Mouse (Mus musculus) neural tube, embryonic 13.5 days (tissue): ENCODE data around the gene Nphs1. TPM values are rescaled to one million over a fixed set of nuclear protein-coding genes. Genes with fewer than 3 reads are reported as not detected.
A peak's percentile ranks its signal among the peaks of the same experiment; 100 is the strongest.

Source experiments
- ATAC-seq: fragments of 200-750 bp; cut with Nextera tagmentation; 2 replicates; pipeline ENCODE4 v1.8.0; 2017; ENCODE audit warnings: low read depth, mild to moderate bottlenecking, moderate TSS enrichment, moderate library complexity
- H3K27ac ChIP-seq: fragments of 300-500 bp; sonication (generic); replicated peaks from 2 replicates; pipeline ENCODE4 v1.5.1; 2015; ENCODE audit warnings: moderate library complexity, mild to moderate bottlenecking, inconsistent platforms
- H3K27me3 ChIP-seq: fragments of 300-500 bp; sonication (generic); 2 replicates; pipeline ENCODE4 v1.6.1; 2015; ENCODE audit warnings: mild to moderate bottlenecking, inconsistent platforms
- H3K36me3 ChIP-seq: fragments of 300-500 bp; sonication (generic); 2 replicates; pipeline ENCODE4 v1.6.1; 2015; ENCODE audit warnings: mild to moderate bottlenecking, inconsistent platforms
- H3K4me1 ChIP-seq: fragments of 300-500 bp; sonication (generic); replicated peaks from 2 replicates; pipeline ENCODE4 v1.6.1; 2015; ENCODE audit warnings: inconsistent platforms
- H3K4me2 ChIP-seq: fragments of 300-500 bp; sonication (generic); 2 replicates; pipeline ENCODE4 v1.6.1; 2015; ENCODE audit warnings: inconsistent platforms, mild to moderate bottlenecking, moderate library complexity
- H3K4me3 ChIP-seq: fragments of 300-500 bp; sonication (generic); 2 replicates; pipeline ENCODE4 v1.5.1; 2015; ENCODE audit warnings: mild to moderate bottlenecking, inconsistent platforms
- H3K9ac ChIP-seq: fragments of 300-500 bp; sonication (generic); 2 replicates; pipeline ENCODE4 v1.6.1; 2015; ENCODE audit warnings: moderate library complexity, mild to moderate bottlenecking, inconsistent platforms
- H3K9me3 ChIP-seq: fragments of 300-500 bp; sonication (generic); 2 replicates; pipeline ENCODE4 v1.6.1; 2016; ENCODE audit warnings: inconsistent platforms
- whole genome bisulfite sequencing: fragments of 180-500 bp; shearing (Covaris S2); methylation state at CpG from one replicate; pipeline ENCODE4 v1.1.7; 2015; 5-methylcytosine and 5-hydroxymethylcytosine counted together
- polyA plus RNA-seq: library from polyadenylated mRNA; unstranded; fragments of >200 nt; fragmentation: Nextera tagmentation; extraction: Ambion mirVana; gene quantifications from 2 replicates; pipeline ENCODE4 v1.2.1, GENCODE M21; 2015

Nphs1 gene
- 0.77 and 1.0 TPM in 2 replicates for polyA plus RNA-seq

GRCm38 (mm10) chr7:30457629-30458330 is at the start of gene Nphs1, which contains the start of gene Kirrel2:
TSS of gene Nphs1 (plus strand) at chr7:30458315.
TSS of gene Kirrel2 (minus strand) at chr7:30457690.
- WGBS = under 1% methylated on average over 16 of the region's 16 CpGs
- Histone ChIP-seq H3K27me3 (peaks cover 97% of the 10 kb centered on the region), H3K9me3 (no peaks in the 10 kb centered on the region), H3K36me3 (no peaks in the 10 kb centered on the region), H3K27ac (0 out of 2 replicates have a peak within 1 kb of the TSS, but pooled peaks have one; percentile 18), H3K4me3 (peak within 1 kb of the TSS; percentile 29), H3K4me2 (peak within 1 kb of the TSS; percentile 58), H3K4me1 (peaks cover 41% of the 10 kb centered on the region), H3K9ac (peak within 1 kb of the TSS; percentile 51)
- peak; percentile 91 for ATAC-seq

- 82% methylated on average over 3 of the region's 3 CpGs for WGBS
- H3K9ac ChIP-seq = no peak overlapping the region
- no peak overlapping the region for H3K4me3 ChIP-seq
- H3K27ac ChIP-seq = no peak overlapping the region
- 0 out of 2 replicates have a peak, but pooled peaks cover 3% of the 10 kb centered on the region for H3K27me3 ChIP-seq
- no peaks in the 10 kb centered on the region for H3K4me1 ChIP-seq
- no peak overlapping the region for H3K4me2 ChIP-seq
- no peak for ATAC-seq
- H3K36me3 ChIP-seq = no peaks in the 10 kb centered on the region
- H3K9me3 ChIP-seq = no peaks in the 10 kb centered on the region
Observed at GRCm38 (mm10) chr7:30408639-30409038, 49.5 kb upstream of the Nphs1 start.

GRCm38 (mm10) chr7:30409789-30410188 is 48.3 kb upstream of the Nphs1 start:
- H3K27ac ChIP-seq = no peak overlapping the region
- no peak overlapping the region for H3K4me2 ChIP-seq
- H3K4me3 ChIP-seq = no peak overlapping the region
- 0 out of 2 replicates have a peak, but pooled peaks cover 3% of the 10 kb centered on the region for H3K27me3 ChIP-seq
- H3K9ac ChIP-seq = no peak overlapping the region
- WGBS = 62% methylated on average over 2 of the region's 2 CpGs
- H3K9me3 ChIP-seq = no peaks in the 10 kb centered on the region
- no peak for ATAC-seq
- no peaks in the 10 kb centered on the region for H3K36me3 ChIP-seq
- no peaks in the 10 kb centered on the region for H3K4me1 ChIP-seq

GRCm38 (mm10) chr7:30411023-30411422 is 47.1 kb upstream of the Nphs1 start:
- 0 out of 2 replicates have a peak, but pooled peaks cover 3% of the 10 kb centered on the region for H3K27me3 ChIP-seq
- no peaks in the 10 kb centered on the region for H3K9me3 ChIP-seq
- no peak overlapping the region for H3K27ac ChIP-seq
- no peak overlapping the region for H3K4me2 ChIP-seq
- ATAC-seq = no peak
- H3K9ac ChIP-seq = no peak overlapping the region
- WGBS = 75% methylated on average over 3 of the region's 3 CpGs
- no peaks in the 10 kb centered on the region for H3K4me1 ChIP-seq
- H3K36me3 ChIP-seq = no peaks in the 10 kb centered on the region
- no peak overlapping the region for H3K4me3 ChIP-seq

GRCm38 (mm10) chr7:30412735-30413147 is 45.4 kb upstream of the Nphs1 start:
- Histone ChIP-seq H3K4me3 (no peak overlapping the region), H3K27ac (no peak overlapping the region), H3K27me3 (0 out of 2 replicates have a peak, but pooled peaks cover 1% of the 10 kb centered on the region), H3K9ac (no peak overlapping the region), H3K9me3 (no peaks in the 10 kb centered on the region), H3K36me3 (no peaks in the 10 kb centered on the region), H3K4me1 (no peaks in the 10 kb centered on the region), H3K4me2 (no peak overlapping the region)
- WGBS = 54% methylated on average over 4 of the region's 4 CpGs
- ATAC-seq = no peak

- Histone ChIP-seq H3K9me3 (no peaks in the 10 kb centered on the region), H3K27me3 (no peaks in the 10 kb centered on the region), H3K27ac (no peak within 1 kb of the TSS), H3K9ac (no peak within 1 kb of the TSS), H3K36me3 (no peaks in the 10 kb centered on the region), H3K4me2 (no peak within 1 kb of the TSS), H3K4me1 (no peaks in the 10 kb centered on the region), H3K4me3 (no peak within 1 kb of the TSS)
- 72% methylated on average over 5 of the region's 5 CpGs for WGBS
- no peak for ATAC-seq
Observed at GRCm38 (mm10) chr7:30413596-30413995, 44.5 kb upstream of the Nphs1 start, which contains the start of gene Tyrobp. TSS of gene Tyrobp (plus strand) at chr7:30413760.

- Histone ChIP-seq H3K4me1 (peaks cover 15% of the 10 kb centered on the region), H3K36me3 (no peaks in the 10 kb centered on the region), H3K4me3 (no peak overlapping the region), H3K9ac (no peak overlapping the region), H3K9me3 (no peaks in the 10 kb centered on the region), H3K27ac (no peak overlapping the region), H3K27me3 (peaks cover 12% of the 10 kb centered on the region; the same call in 1 of the 2 replicates), H3K4me2 (no peak overlapping the region)
- 80% methylated on average over 9 of the region's 9 CpGs for WGBS
- no peak for ATAC-seq
Observed at GRCm38 (mm10) chr7:30417856-30418255, 40.3 kb upstream of the Nphs1 start.

- Histone ChIP-seq H3K27ac (no peak within 1 kb of the TSS), H3K36me3 (no peaks in the 10 kb centered on the region), H3K27me3 (peaks cover 12% of the 10 kb centered on the region; the same call in 1 of the 2 replicates), H3K4me1 (peaks cover 26% of the 10 kb centered on the region), H3K4me3 (no peak within 1 kb of the TSS), H3K9ac (no peak within 1 kb of the TSS), H3K4me2 (no peak within 1 kb of the TSS), H3K9me3 (no peaks in the 10 kb centered on the region)
- no peak for ATAC-seq
- 77% methylated on average over 10 of the region's 10 CpGs for WGBS
Observed at GRCm38 (mm10) chr7:30419561-30420499, 38.3 kb upstream of the Nphs1 start, which contains the start of gene Hcst. TSS of gene Hcst (minus strand) at chr7:30419854.

GRCm38 (mm10) chr7:30420673-30421072 is 37.4 kb upstream of the Nphs1 start:
- Histone ChIP-seq H3K27ac (no peak overlapping the region), H3K4me1 (peaks cover 26% of the 10 kb centered on the region), H3K9me3 (no peaks in the 10 kb centered on the region), H3K4me3 (no peak overlapping the region), H3K4me2 (no peak overlapping the region), H3K9ac (no peak overlapping the region), H3K27me3 (peaks cover 12% of the 10 kb centered on the region; the same call in 1 of the 2 replicates), H3K36me3 (peaks cover 6% of the 10 kb centered on the region)
- no peak for ATAC-seq
- 90% methylated on average over 3 of the region's 3 CpGs for WGBS

GRCm38 (mm10) chr7:30421175-30421889 is 36.8 kb upstream of the Nphs1 start, which contains the start of gene Nfkbid:
TSS of gene Nfkbid (plus strand) at chr7:30421732.
- H3K9me3 ChIP-seq = no peaks in the 10 kb centered on the region
- peak within 1 kb of the TSS; percentile 46 for H3K27ac ChIP-seq
- peaks cover 11% of the 10 kb centered on the region for H3K36me3 ChIP-seq
- H3K4me2 ChIP-seq = peak within 1 kb of the TSS; percentile 96
- ATAC-seq = peak; percentile 25; the same call in 1 of the 2 replicates
- 9% methylated on average over 31 of the region's 31 CpGs for WGBS
- peaks cover 26% of the 10 kb centered on the region for H3K4me1 ChIP-seq
- H3K9ac ChIP-seq = peak within 1 kb of the TSS; percentile 76
- H3K27me3 ChIP-seq = peaks cover 12% of the 10 kb centered on the region; the same call in 1 of the 2 replicates
- peak within 1 kb of the TSS; percentile 61 for H3K4me3 ChIP-seq

GRCm38 (mm10) chr7:30421890-30422435 is 36.2 kb upstream of the Nphs1 start:
- Histone ChIP-seq H3K36me3 (peaks cover 15% of the 10 kb centered on the region), H3K9ac (peak overlapping the region; percentile 76), H3K9me3 (no peaks in the 10 kb centered on the region), H3K27me3 (peaks cover 12% of the 10 kb centered on the region; the same call in 1 of the 2 replicates), H3K4me3 (peak overlapping the region; percentile 61), H3K27ac (peak overlapping the region; percentile 46), H3K4me2 (peak overlapping the region; percentile 96), H3K4me1 (peaks cover 26% of the 10 kb centered on the region)
- ATAC-seq = peak; percentile 94
- under 1% methylated on average over 45 of the region's 45 CpGs for WGBS
